Mouse (Mus musculus): ENCODE results near the gene Cnga4.
"Not testable (repeated sequence)": the region's sequence is repeated elsewhere in the genome, so short reads cannot be mapped to it uniquely, and the experiment has no call there.

Gene Cnga4

GRCm38 (mm10) chr7:105404268-105404667 lies at the start of gene Cnga4:
Gene Cnga4, plus strand, starts transcription at chr7:105404568.
- DNase-seq (ENCODE audit: low spot score): no peak

GRCm38 (mm10) chr7:105356064-105356463 lies 48.3 kb upstream of the Cnga4 start:
- not testable (repeated sequence) for DNase-seq (ENCODE audit: low spot score)

GRCm38 (mm10) chr7:105356487-105356886 lies 47.9 kb upstream of the Cnga4 start:
- DNase-seq (ENCODE audit: low spot score): not testable (repeated sequence)

GRCm38 (mm10) chr7:105361713-105362112 lies 42.7 kb upstream of the Cnga4 start:
- DNase-seq (ENCODE audit: low spot score): no peak

- no peak for DNase-seq (ENCODE audit: low spot score)
These were observed 37.1 kb upstream of the Cnga4 start for GRCm38 (mm10) chr7:105367268-105367667.

GRCm38 (mm10) chr7:105367930-105368329 lies 36.4 kb upstream of the Cnga4 start, which contains the start of gene Olfr692:
Gene Olfr692, plus strand, starts transcription at chr7:105368230.
- DNase-seq (ENCODE audit: low spot score): no peak

GRCm38 (mm10) chr7:105368521-105368920 lies 35.8 kb upstream of the Cnga4 start:
- no peak for DNase-seq (ENCODE audit: low spot score)

GRCm38 (mm10) chr7:105372912-105373311 lies 31.5 kb upstream of the Cnga4 start:
- no peak for DNase-seq (ENCODE audit: low spot score)

- no peak for DNase-seq (ENCODE audit: low spot score)
These were observed 30.9 kb upstream of the Cnga4 start for GRCm38 (mm10) chr7:105373509-105373908.

GRCm38 (mm10) chr7:105373976-105374375 lies 30.4 kb upstream of the Cnga4 start:
- DNase-seq (ENCODE audit: low spot score): no peak

- no peak for DNase-seq (ENCODE audit: low spot score)
These were observed 29.5 kb upstream of the Cnga4 start, which contains the start of gene Gm5901 for GRCm38 (mm10) chr7:105374866-105375265. Gene Gm5901, plus strand, starts transcription at chr7:105375038.

- no peak for DNase-seq (ENCODE audit: low spot score)
These were observed 24.0 kb upstream of the Cnga4 start for GRCm38 (mm10) chr7:105380329-105380728.

- DNase-seq (ENCODE audit: low spot score): no peak
These were observed 16.7 kb upstream of the Cnga4 start for GRCm38 (mm10) chr7:105387696-105388095.

GRCm38 (mm10) chr7:105390236-105390635 lies 14.1 kb upstream of the Cnga4 start:
- DNase-seq (ENCODE audit: low spot score): no peak

- no peak for DNase-seq (ENCODE audit: low spot score)
These were observed 9.8 kb upstream of the Cnga4 start for GRCm38 (mm10) chr7:105394606-105395005.

- no peak for DNase-seq (ENCODE audit: low spot score)
These were observed 9.1 kb upstream of the Cnga4 start for GRCm38 (mm10) chr7:105395131-105395820.

GRCm38 (mm10) chr7:105396126-105396525 lies 8.2 kb upstream of the Cnga4 start:
- DNase-seq (ENCODE audit: low spot score): no peak

- no peak for DNase-seq (ENCODE audit: low spot score)
These were observed 5.1 kb upstream of the Cnga4 start for GRCm38 (mm10) chr7:105399058-105399934.

- DNase-seq (ENCODE audit: low spot score): peak; percentile 100
These were observed 4.3 kb upstream of the Cnga4 start, which contains the start of gene Fam160a2 for GRCm38 (mm10) chr7:105399935-105400624. Gene Fam160a2, minus strand, starts transcription at chr7:105400054.

GRCm38 (mm10) chr7:105406322-105406721 lies 2.0 kb downstream of the Cnga4 start:
- no peak for DNase-seq (ENCODE audit: low spot score)

GRCm38 (mm10) chr7:105411874-105412632 lies 7.7 kb downstream of the Cnga4 start:
- DNase-seq (ENCODE audit: low spot score): peak; percentile 70

GRCm38 (mm10) chr7:105414385-105414784 lies 10.0 kb downstream of the Cnga4 start:
- no peak for DNase-seq (ENCODE audit: low spot score)

Data from ovary, postnatal 36 days (tissue).